ENCODE assay signal across 11 mouse cellular contexts in the genomic region with DNA sequence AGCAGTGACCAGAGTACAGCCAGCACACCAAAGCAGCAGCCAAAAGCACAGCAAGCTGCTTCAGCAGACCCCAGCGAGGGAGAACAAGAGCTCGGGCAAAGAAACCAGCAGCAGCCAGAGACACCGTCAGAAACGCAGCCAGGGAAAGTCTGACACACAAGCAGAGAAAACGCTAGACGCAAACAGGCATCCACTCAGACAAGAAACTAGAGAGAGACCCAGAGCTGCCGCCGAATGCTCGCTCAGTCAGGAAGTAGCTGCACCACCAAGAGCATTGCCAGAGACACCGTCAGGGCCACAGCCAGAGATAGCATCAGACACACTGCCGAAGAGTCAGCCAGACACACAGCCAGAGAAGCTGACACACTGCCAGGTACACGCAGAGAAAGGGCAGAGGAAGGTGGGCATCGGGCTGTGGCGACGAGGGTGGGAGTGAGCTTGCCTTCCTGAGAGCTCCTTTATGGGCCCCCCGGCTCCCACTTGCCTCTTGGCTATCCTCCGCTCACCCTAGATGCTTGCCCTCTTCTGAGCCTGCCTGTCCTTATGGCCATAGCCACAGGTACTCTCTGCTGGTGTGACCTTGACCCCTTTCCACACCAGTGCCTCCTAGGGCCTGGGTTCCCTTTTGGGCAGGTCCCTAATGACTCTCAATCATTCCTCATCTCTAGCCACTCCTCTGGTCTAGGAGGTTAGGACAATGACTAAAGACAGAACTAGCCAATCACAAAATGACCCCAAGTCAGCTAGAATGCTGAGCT. TPM values are rescaled to one million over a fixed set of nuclear protein-coding genes. Genes with fewer than 3 reads are reported as not detected.
DNase-seq lines count a peak whose midpoint lies in the region; ATAC-seq lines count a peak whose summit lies in the region.
"Had no signal": no experiment of that assay in that cellular context is flagged by ENCODE, and none has a peak within 500 bp of the region (broad histone marks: within the 10 kb centered on the region; RNA-seq: fewer than 3 reads in every experiment).

No protein-coding gene starts in this region.

- DNase-seq in adrenal gland, adult 2 months: peak; percentile 74
- no peak for DNase-seq in adrenal gland, postnatal 4 days (ENCODE audit: low spot score in 2 of 2)
- DNase-seq in lung, postnatal 14 days: no peak
- peak; percentile 68 for DNase-seq in forebrain, embryonic 14.5 days (ENCODE audit: low spot score)
- DNase-seq in frontal cortex, postnatal 14 days (ENCODE audit: low spot score in 2 of 2): no peak
- DNase-seq: thymus, postnatal 25 days had no signal

- H3K36me3 ChIP-seq in lung, embryonic 15.5 days: no peaks in the 10 kb centered on the region
- H3K36me3 ChIP-seq in forebrain, embryonic 14.5 days (ENCODE audit: control insufficient read depth, insufficient read depth, low read length): peaks cover 11% of the 10 kb centered on the region; the same call in 1 of the 2 replicates
- no peaks in the 10 kb centered on the region for H3K36me3 ChIP-seq in neural tube, embryonic 13.5 days
- H3K36me3 ChIP-seq: limb, embryonic 12.5 days had no signal

- H3K9me3 ChIP-seq in lung, embryonic 15.5 days: no peaks in the 10 kb centered on the region
- no peaks in the 10 kb centered on the region for H3K9me3 ChIP-seq in forebrain, embryonic 14.5 days (replicated peaks; ENCODE audit: control insufficient read depth, low read length)
- no peaks in the 10 kb centered on the region for H3K9me3 ChIP-seq in neural tube, embryonic 13.5 days
- H3K9me3 ChIP-seq: limb, embryonic 12.5 days had no signal

- 0 out of 2 replicates have a peak overlapping the region, but pooled peaks have one; percentile 5 for H3K9ac ChIP-seq in lung, embryonic 15.5 days
- H3K9ac ChIP-seq in forebrain, embryonic 14.5 days (ENCODE audit: low read length): peak overlapping the region; percentile 22
- H3K9ac ChIP-seq in neural tube, embryonic 13.5 days: peak overlapping the region; percentile 52
- H3K9ac ChIP-seq: limb, embryonic 12.5 days had no signal

- H3K4me1 ChIP-seq in lung, embryonic 15.5 days: peaks cover 60% of the 10 kb centered on the region
- peaks cover 76% of the 10 kb centered on the region for H3K4me1 ChIP-seq in forebrain, embryonic 14.5 days (ENCODE audit: control insufficient read depth, insufficient read depth, low read length)
- peaks cover 94% of the 10 kb centered on the region for H3K4me1 ChIP-seq in neural tube, embryonic 13.5 days (replicated peaks)

- WGBS in lung, embryonic 15.5 days: 44% methylated on average over 17 of the region's 17 CpGs
- 38% methylated on average over 17 of the region's 17 CpGs for WGBS in forebrain, embryonic 14.5 days
- WGBS in neural tube, embryonic 13.5 days: 74% methylated on average over 17 of the region's 17 CpGs

- no peak overlapping the region for H3K4me3 ChIP-seq in lung, embryonic 15.5 days
- no peak overlapping the region for H3K4me3 ChIP-seq in forebrain, embryonic 14.5 days (ENCODE audit: low read depth, low read length)
- H3K4me3 ChIP-seq in neural tube, embryonic 13.5 days: no peak overlapping the region
- H3K4me3 ChIP-seq: limb, embryonic 12.5 days had no signal

- H3K4me2 ChIP-seq in lung, embryonic 15.5 days: peak overlapping the region; percentile 33
- peak overlapping the region; percentile 14; the same call in 1 of the 2 replicates for H3K4me2 ChIP-seq in forebrain, embryonic 14.5 days (ENCODE audit: low read length)
- no peak overlapping the region; the same call in 1 of the 2 replicates for H3K4me2 ChIP-seq in neural tube, embryonic 13.5 days
- H3K4me2 ChIP-seq: limb, embryonic 12.5 days had no signal

- peak overlapping the region; percentile 51 for H3K27ac ChIP-seq in lung, embryonic 15.5 days
- peak overlapping the region; percentile 70; the same call in 1 of the 2 replicates for H3K27ac ChIP-seq in forebrain, embryonic 14.5 days (ENCODE audit: low read depth, low read length)
- peak overlapping the region; percentile 75 for H3K27ac ChIP-seq in neural tube, embryonic 13.5 days (replicated peaks)
- H3K27ac ChIP-seq: limb, embryonic 12.5 days had no signal

- H3K27me3 ChIP-seq in lung, embryonic 15.5 days: no peaks in the 10 kb centered on the region
- H3K27me3 ChIP-seq in forebrain, embryonic 14.5 days (replicated peaks; ENCODE audit: control insufficient read depth, insufficient read depth, low read length): no peaks in the 10 kb centered on the region
- no peaks in the 10 kb centered on the region for H3K27me3 ChIP-seq in neural tube, embryonic 13.5 days

- no peak for ATAC-seq in lung, embryonic 15.5 days (ENCODE audit: borderline replicate concordance, extremely low read depth, low FRiP score, low TSS enrichment)
- no peak for ATAC-seq in forebrain, embryonic 14.5 days
- no peak for ATAC-seq in neural tube, embryonic 13.5 days (ENCODE audit: low read depth)
- no peak for ATAC-seq in activated CD4-positive, CD25-positive, alpha-beta regulatory T cell, adult 4 months

RNA-seq across cellular contexts. Expression of a gene that starts 20.5 kb away (rescaled TPM):
- 10 to 100 TPM; 37.6 to 62.3 TPM for total RNA-seq in adrenal gland, adult 2 months (2021)
- 70.6 and 72.3 TPM in 2 replicates for polyA plus RNA-seq in adrenal gland, adult 2 months (2012; rRNA removed)
- total RNA-seq in adrenal gland, postnatal 4 days (2021): 10 to 100 TPM; 46.1 to 52.3 TPM
- 7.8 TPM in 2 replicates for polyA plus RNA-seq in lung, embryonic 15.5 days (2015; fragmentation: Nextera tagmentation; extraction: Ambion mirVana)
- 12.6 and 12.7 TPM in 2 replicates for polyA plus RNA-seq in forebrain, embryonic 14.5 days (2014; fragmentation: Nextera tagmentation; extraction: Ambion mirVana)
- polyA plus RNA-seq in neural tube, embryonic 13.5 days (2015; fragmentation: Nextera tagmentation; extraction: Ambion mirVana): 28.9 and 29.7 TPM in 2 replicates
- not detected for polyA plus RNA-seq in activated CD4-positive, CD25-positive, alpha-beta regulatory T cell, adult 4 months (2017; shearing (Covaris generic))
- total RNA-seq: neutrophil, adult 5-6 weeks had no signal

RNA-seq across cellular contexts. Expression of a gene that starts 23.4 kb away (rescaled TPM):
- total RNA-seq in adrenal gland, adult 2 months (2021): 10 to 100 TPM; 53.0 to 90.8 TPM
- polyA plus RNA-seq in adrenal gland, adult 2 months (2012; rRNA removed): 198 and 290 TPM in 2 replicates
- 10 to 100 TPM; 87.9 to 89.4 TPM for total RNA-seq in adrenal gland, postnatal 4 days (2021)
- polyA plus RNA-seq in lung, embryonic 15.5 days (2015; fragmentation: Nextera tagmentation; extraction: Ambion mirVana): 131 and 136 TPM in 2 replicates
- polyA plus RNA-seq in forebrain, embryonic 14.5 days (2014; fragmentation: Nextera tagmentation; extraction: Ambion mirVana): 23.9 and 24.3 TPM in 2 replicates
- polyA plus RNA-seq in neural tube, embryonic 13.5 days (2015; fragmentation: Nextera tagmentation; extraction: Ambion mirVana): 53.6 and 60.2 TPM in 2 replicates
- polyA plus RNA-seq in activated CD4-positive, CD25-positive, alpha-beta regulatory T cell, adult 4 months (2017; shearing (Covaris generic)): 1 to 10 TPM; 4.9 to 7.2 TPM

RNA-seq across cellular contexts. Expression of a gene that starts 36.3 kb away (rescaled TPM):
- 1 to 10 TPM; 2.9 to 4.6 TPM for total RNA-seq in adrenal gland, adult 2 months (2021)
- polyA plus RNA-seq in adrenal gland, adult 2 months (2012; rRNA removed): 13.2 and 20.9 TPM in 2 replicates
- 1 to 10 TPM; 8.9 to 9.1 TPM for total RNA-seq in adrenal gland, postnatal 4 days (2021)
- 8.1 and 9.7 TPM in 2 replicates for polyA plus RNA-seq in lung, embryonic 15.5 days (2015; fragmentation: Nextera tagmentation; extraction: Ambion mirVana)
- 64.7 and 73.9 TPM in 2 replicates for polyA plus RNA-seq in forebrain, embryonic 14.5 days (2014; fragmentation: Nextera tagmentation; extraction: Ambion mirVana)
- polyA plus RNA-seq in neural tube, embryonic 13.5 days (2015; fragmentation: Nextera tagmentation; extraction: Ambion mirVana): 79.3 and 81.9 TPM in 2 replicates
- not detected for polyA plus RNA-seq in activated CD4-positive, CD25-positive, alpha-beta regulatory T cell, adult 4 months (2017; shearing (Covaris generic))
- total RNA-seq: neutrophil, adult 5-6 weeks had no signal

RNA-seq across cellular contexts. Expression of a gene that starts 36.9 kb away (rescaled TPM):
- 10 to 100 TPM; 31.0 to 38.6 TPM for total RNA-seq in adrenal gland, adult 2 months (2021)
- polyA plus RNA-seq in adrenal gland, adult 2 months (2012; rRNA removed): 61.9 and 70.1 TPM in 2 replicates
- 10 to 100 TPM; 38.2 to 41.5 TPM for total RNA-seq in adrenal gland, postnatal 4 days (2021)
- 80.4 and 89.8 TPM in 2 replicates for polyA plus RNA-seq in lung, embryonic 15.5 days (2015; fragmentation: Nextera tagmentation; extraction: Ambion mirVana)
- 72.2 and 83.3 TPM in 2 replicates for polyA plus RNA-seq in forebrain, embryonic 14.5 days (2014; fragmentation: Nextera tagmentation; extraction: Ambion mirVana)
- 62.6 and 63.4 TPM in 2 replicates for polyA plus RNA-seq in neural tube, embryonic 13.5 days (2015; fragmentation: Nextera tagmentation; extraction: Ambion mirVana)
- 10 to 100 TPM; 51.4 to 65.6 TPM for polyA plus RNA-seq in activated CD4-positive, CD25-positive, alpha-beta regulatory T cell, adult 4 months (2017; shearing (Covaris generic))

RNA-seq across cellular contexts. Expression of a gene that starts 46.5 kb away (rescaled TPM):
- total RNA-seq in adrenal gland, adult 2 months (2021): 100 to 1,000 TPM; 105 to 128 TPM
- 51.7 and 60.7 TPM in 2 replicates for polyA plus RNA-seq in adrenal gland, adult 2 months (2012; rRNA removed)
- 100 to 1,000 TPM in 1 of 2 experiments, 10 to 100 TPM in 1; 90.7 to 103 TPM for total RNA-seq in adrenal gland, postnatal 4 days (2021)
- 133 and 136 TPM in 2 replicates for polyA plus RNA-seq in lung, embryonic 15.5 days (2015; fragmentation: Nextera tagmentation; extraction: Ambion mirVana)
- 301 and 330 TPM in 2 replicates for polyA plus RNA-seq in forebrain, embryonic 14.5 days (2014; fragmentation: Nextera tagmentation; extraction: Ambion mirVana)
- polyA plus RNA-seq in neural tube, embryonic 13.5 days (2015; fragmentation: Nextera tagmentation; extraction: Ambion mirVana): 278 and 317 TPM in 2 replicates
- polyA plus RNA-seq in activated CD4-positive, CD25-positive, alpha-beta regulatory T cell, adult 4 months (2017; shearing (Covaris generic)): 100 to 1,000 TPM; 107 to 114 TPM

Comparison
In these comparisons a context has a peak if more than half of its experiments do, and no peak if none do; other contexts are left out.
1. DNase-seq: peak in adrenal gland, adult 2 months (single experiment) and forebrain, embryonic 14.5 days (single experiment); none in adrenal gland, postnatal 4 days (0 of 2), lung, postnatal 14 days (single experiment) and frontal cortex, postnatal 14 days (0 of 2).
2. Peak in every context shown above with its lines, with median percentiles within 50 percentile points of each other: H3K27ac ChIP-seq and H3K9ac ChIP-seq.